Mouse (Mus musculus): Measurements from ENCODE around the gene Osbpl8. TPM values are rescaled to one million over a fixed set of nuclear protein-coding genes. Genes with fewer than 3 reads are reported as not detected.

Gene Osbpl8
- polyA plus RNA-seq, 1 experiment from 2014 or later = 32.8 TPM

DNA sequence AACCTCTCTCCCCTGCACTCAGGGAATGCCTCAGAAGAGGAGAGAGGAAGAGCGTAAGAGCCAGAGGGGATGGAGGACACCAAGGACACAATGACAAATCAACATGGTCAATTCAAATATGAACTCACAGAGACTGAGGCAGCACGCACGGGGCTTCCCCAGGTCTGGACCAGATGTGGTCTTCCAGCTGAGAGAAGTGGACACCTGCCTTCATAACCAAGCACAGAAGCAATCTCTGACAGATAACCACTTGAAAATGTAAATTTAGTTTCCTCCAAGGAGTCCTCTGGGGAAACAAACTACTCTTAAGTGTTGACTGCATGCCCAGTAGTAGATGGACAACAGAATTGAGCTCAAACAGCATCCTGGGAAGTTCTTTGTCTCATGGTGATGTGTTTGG is 9.5 kb upstream of the Osbpl8 start:
- Histone ChIP-seq H3K4me1 (replicated peaks) (peaks cover 2% of the 10 kb centered on the region; the same call in 1 of the 2 replicates), H3K36me3 (no peaks in the 10 kb centered on the region), H3K27me3 (no peaks in the 10 kb centered on the region), H3K9ac (no peak overlapping the region), H3K9me3 (replicated peaks) (no peaks in the 10 kb centered on the region), H3K4me2 (no peak overlapping the region), H3K27ac (no peak overlapping the region), H3K4me3 (no peak overlapping the region)
- 85% methylated on average over 3 of the region's 3 CpGs for WGBS
- ATAC-seq (replicated peaks; ENCODE audit: insufficient number of reproducible peaks, insufficient read depth, low FRiP score, low read depth) = no peak

DNA sequence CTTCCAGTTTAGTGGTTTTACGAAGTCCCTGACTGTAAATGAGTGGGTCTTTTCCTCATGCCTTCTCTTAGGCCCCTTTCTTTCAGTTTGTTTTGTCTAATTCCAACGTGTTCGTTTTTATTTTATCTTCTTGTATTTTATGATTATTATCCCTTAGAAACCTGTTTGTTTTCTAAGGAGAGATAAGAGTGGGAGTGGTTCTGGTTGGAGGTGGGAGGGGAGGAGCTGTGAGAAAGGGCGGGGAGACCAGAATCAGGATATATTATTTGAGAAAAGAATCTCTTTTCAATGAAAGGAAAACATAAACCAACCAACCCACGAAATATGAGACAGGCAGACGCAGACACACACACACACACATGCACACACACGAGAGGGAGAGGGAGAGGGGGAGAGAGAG is 9.0 kb upstream of the Osbpl8 start:
- Histone ChIP-seq H3K4me3 (no peak overlapping the region), H3K9me3 (replicated peaks) (no peaks in the 10 kb centered on the region), H3K4me1 (replicated peaks) (peaks cover 2% of the 10 kb centered on the region; the same call in 1 of the 2 replicates), H3K4me2 (no peak overlapping the region), H3K27me3 (no peaks in the 10 kb centered on the region), H3K36me3 (no peaks in the 10 kb centered on the region), H3K27ac (no peak overlapping the region), H3K9ac (no peak overlapping the region)
- ATAC-seq (replicated peaks; ENCODE audit: insufficient number of reproducible peaks, insufficient read depth, low FRiP score, low read depth) = no peak
- 62% methylated on average over 7 of the region's 7 CpGs for WGBS

DNA sequence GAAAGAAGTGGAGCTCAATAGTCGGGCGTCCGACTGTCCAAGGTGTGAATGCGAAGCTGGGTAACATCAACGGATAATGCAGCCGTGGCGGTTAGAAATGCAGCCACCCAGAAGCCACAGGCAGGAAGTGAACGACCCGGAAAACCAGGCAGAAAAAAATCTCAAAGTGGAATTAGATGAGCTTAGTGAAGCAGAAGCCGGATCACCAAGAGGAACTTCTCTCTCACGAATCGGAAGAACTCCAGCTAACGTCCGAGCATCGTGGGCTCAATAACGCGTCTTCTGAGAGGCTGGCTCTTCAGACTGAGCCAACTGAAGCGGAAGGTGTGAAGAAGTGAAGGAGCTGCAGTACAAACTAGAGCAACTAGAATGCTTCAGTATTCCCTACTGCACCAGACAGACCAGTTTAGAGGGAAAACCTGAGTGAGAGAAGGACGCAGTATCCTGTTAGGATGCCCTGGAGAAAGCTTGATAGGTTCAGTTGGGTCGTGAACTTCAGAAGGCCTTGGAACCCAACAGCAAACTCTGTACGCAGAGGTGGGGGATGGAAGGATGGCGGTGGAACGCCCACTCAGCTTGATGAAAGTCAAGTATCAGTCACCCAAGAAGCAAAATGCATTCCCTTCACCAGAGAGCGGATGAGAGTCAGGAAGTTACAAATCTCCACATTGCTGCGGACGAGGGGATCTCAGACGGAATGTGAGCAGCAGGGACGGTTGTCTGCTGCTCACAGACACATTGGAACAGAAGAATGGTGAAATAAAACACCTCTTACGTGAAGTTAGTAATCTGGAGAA is 8.0 kb upstream of the Osbpl8 start:
- H3K9ac ChIP-seq = no peak overlapping the region
- WGBS = 79% methylated on average over 29 of the region's 29 CpGs
- H3K4me3 ChIP-seq = no peak overlapping the region
- ATAC-seq (replicated peaks; ENCODE audit: insufficient number of reproducible peaks, insufficient read depth, low FRiP score, low read depth) = no peak
- H3K27me3 ChIP-seq = no peaks in the 10 kb centered on the region
- H3K9me3 ChIP-seq (replicated peaks) = no peaks in the 10 kb centered on the region
- H3K36me3 ChIP-seq = no peaks in the 10 kb centered on the region
- peaks cover 2% of the 10 kb centered on the region; the same call in 1 of the 2 replicates for H3K4me1 ChIP-seq (replicated peaks)
- no peak overlapping the region for H3K4me2 ChIP-seq
- peak overlapping the region; percentile 4; the same call in 1 of the 2 replicates for H3K27ac ChIP-seq

DNA sequence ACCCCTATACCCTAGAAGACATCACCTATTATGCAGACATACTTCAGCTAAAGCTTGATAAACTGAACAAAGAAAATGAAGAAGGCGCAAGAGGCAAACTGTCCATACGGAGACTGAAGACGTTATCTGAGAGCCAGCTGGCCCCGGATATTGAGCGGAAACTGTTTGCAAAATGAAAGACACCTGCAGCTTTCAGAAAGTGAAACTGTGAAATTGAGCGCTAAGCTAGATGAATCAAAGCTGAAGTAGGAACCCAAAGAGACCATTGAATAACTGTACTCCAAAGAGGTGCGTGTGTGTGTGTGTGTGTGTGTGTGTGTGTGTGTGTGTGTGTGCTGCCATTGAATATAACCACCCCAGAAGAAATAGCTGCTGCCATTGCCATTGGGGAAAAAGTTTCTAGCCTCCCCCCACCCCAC is 7.3 kb upstream of the Osbpl8 start:
- peak overlapping the region; percentile 4; the same call in 1 of the 2 replicates for H3K27ac ChIP-seq
- ATAC-seq (replicated peaks; ENCODE audit: insufficient number of reproducible peaks, insufficient read depth, low FRiP score, low read depth) = no peak
- H3K36me3 ChIP-seq = no peaks in the 10 kb centered on the region
- H3K4me2 ChIP-seq = no peak overlapping the region
- H3K9ac ChIP-seq = no peak overlapping the region
- no peak overlapping the region for H3K4me3 ChIP-seq
- H3K27me3 ChIP-seq = no peaks in the 10 kb centered on the region
- WGBS = 73% methylated on average over 7 of the region's 7 CpGs
- H3K9me3 ChIP-seq (replicated peaks) = no peaks in the 10 kb centered on the region
- H3K4me1 ChIP-seq (replicated peaks) = peaks cover 2% of the 10 kb centered on the region; the same call in 1 of the 2 replicates

DNA sequence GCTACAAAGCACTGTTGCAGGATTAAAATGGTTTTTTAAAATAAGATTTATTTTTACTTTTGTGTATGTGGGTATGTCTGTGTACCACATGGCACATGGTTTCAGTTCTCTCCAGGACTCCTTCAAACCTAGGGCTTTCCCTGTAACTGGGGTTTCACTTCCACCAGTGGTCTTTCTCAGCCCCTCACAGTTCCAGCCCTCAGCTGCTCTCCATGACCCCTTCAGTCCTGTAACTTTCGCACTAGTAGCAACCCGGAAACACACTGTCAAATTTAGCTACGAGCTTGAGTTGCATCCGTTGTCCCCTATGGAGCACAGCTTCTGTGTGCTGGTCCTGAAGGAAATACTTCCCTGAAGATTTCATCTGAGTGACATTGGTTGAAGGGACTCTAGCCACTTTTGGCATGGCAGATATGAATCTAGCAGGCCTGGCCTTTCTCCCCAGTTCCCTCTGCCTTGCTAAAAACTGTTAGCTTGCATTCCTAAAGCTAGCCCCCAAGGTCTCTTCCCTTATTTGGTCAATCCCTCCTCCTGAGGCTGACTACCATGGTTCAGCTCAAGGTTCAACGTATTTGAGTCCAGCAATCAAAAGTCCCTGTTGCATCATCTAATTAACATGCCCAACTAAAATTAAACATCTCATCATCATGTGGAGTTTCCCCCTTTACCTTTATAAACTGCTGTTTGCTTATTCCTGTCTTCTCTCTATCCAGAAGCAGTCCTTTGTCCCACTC is 4.6 kb upstream of the Osbpl8 start:
- Histone ChIP-seq H3K4me2 (no peak overlapping the region), H3K27ac (no peak overlapping the region), H3K27me3 (no peaks in the 10 kb centered on the region), H3K36me3 (no peaks in the 10 kb centered on the region), H3K4me1 (replicated peaks) (peaks cover 13% of the 10 kb centered on the region), H3K9ac (no peak overlapping the region), H3K4me3 (no peak overlapping the region), H3K9me3 (replicated peaks) (no peaks in the 10 kb centered on the region)
- 69% methylated on average over 5 of the region's 5 CpGs for WGBS
- no peak for ATAC-seq (replicated peaks; ENCODE audit: insufficient number of reproducible peaks, insufficient read depth, low FRiP score, low read depth)

DNA sequence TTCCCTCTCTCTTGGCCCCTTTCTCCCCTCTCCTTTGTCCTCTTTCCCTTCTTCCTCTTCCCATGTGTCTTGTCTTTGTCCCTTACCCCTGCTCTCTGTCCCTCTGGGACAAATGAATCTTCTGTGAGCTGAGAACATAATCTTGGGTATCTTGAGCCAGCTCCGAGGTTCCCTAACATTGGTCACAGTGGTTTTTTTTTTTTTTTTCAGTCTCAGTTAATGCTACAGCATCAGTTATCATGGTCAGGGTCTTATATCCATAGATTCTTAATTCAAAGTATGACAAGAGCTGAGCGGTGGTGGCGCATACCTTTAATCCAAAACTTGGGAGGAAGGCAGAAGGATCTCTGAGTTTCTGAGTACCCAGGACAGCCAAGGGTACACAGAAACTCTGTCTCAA is 4.0 kb upstream of the Osbpl8 start:
- H3K27ac ChIP-seq = no peak overlapping the region
- no peak overlapping the region for H3K4me2 ChIP-seq
- peaks cover 13% of the 10 kb centered on the region for H3K4me1 ChIP-seq (replicated peaks)
- WGBS = 91% methylated on average over 3 of the region's 3 CpGs
- H3K9ac ChIP-seq = no peak overlapping the region
- no peaks in the 10 kb centered on the region for H3K36me3 ChIP-seq
- H3K4me3 ChIP-seq = no peak overlapping the region
- no peaks in the 10 kb centered on the region for H3K9me3 ChIP-seq (replicated peaks)
- H3K27me3 ChIP-seq = no peaks in the 10 kb centered on the region
- no peak for ATAC-seq (replicated peaks; ENCODE audit: insufficient number of reproducible peaks, insufficient read depth, low FRiP score, low read depth)

DNA sequence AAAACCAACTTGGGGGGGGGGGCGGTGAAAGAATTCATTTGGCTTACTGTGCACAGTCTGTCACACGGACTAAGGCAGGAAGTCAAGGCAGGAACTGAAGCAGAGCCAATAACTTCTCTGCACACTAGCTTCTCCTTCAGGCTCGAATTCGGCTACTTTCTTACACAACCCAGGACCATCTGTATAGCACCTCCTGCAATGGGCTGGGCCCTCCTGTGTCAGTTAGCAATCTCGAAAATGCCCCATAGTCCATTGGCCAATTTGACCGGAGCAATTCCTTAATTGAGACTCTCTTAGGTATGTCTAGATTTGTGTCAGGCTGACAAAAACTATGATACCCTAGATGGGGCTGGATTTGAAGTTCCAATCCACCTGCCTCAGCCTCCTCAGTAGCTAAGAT is 3.2 kb upstream of the Osbpl8 start:
- peaks cover 13% of the 10 kb centered on the region for H3K4me1 ChIP-seq (replicated peaks)
- no peak for ATAC-seq (replicated peaks; ENCODE audit: insufficient number of reproducible peaks, insufficient read depth, low FRiP score, low read depth)
- no peaks in the 10 kb centered on the region for H3K9me3 ChIP-seq (replicated peaks)
- no peaks in the 10 kb centered on the region for H3K27me3 ChIP-seq
- no peak overlapping the region for H3K4me3 ChIP-seq
- no peak overlapping the region for H3K27ac ChIP-seq
- no peaks in the 10 kb centered on the region for H3K36me3 ChIP-seq
- 78% methylated on average over 6 of the region's 6 CpGs for WGBS
- no peak overlapping the region for H3K9ac ChIP-seq
- H3K4me2 ChIP-seq = no peak overlapping the region

DNA sequence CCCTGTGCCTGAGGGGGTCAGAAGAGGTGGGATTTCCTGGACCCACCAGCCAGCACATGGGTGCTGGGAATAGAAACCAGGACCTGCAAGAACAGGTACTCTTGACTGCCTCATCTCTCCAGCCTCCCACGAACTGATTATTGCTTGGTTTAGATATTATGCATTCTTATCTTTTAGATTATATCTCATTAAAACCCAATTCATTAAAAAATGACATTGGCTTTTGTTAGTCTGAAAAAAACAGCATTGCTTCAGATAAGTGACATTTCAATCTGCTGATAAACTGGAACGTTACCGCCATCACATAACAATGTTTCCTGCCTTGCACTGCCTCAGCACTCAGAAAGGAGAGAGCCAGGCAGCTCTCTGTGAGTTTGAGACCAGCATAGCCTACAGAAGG is 1.5 kb upstream of the Osbpl8 start:
- 42% methylated on average over 3 of the region's 3 CpGs for WGBS
- Histone ChIP-seq H3K4me2 (no peak overlapping the region), H3K4me3 (no peak overlapping the region), H3K9me3 (replicated peaks) (no peaks in the 10 kb centered on the region), H3K36me3 (no peaks in the 10 kb centered on the region), H3K4me1 (replicated peaks) (peaks cover 16% of the 10 kb centered on the region), H3K27me3 (no peaks in the 10 kb centered on the region), H3K27ac (peak overlapping the region; percentile 96), H3K9ac (no peak overlapping the region)
- no peak for ATAC-seq (replicated peaks; ENCODE audit: insufficient number of reproducible peaks, insufficient read depth, low FRiP score, low read depth)

DNA sequence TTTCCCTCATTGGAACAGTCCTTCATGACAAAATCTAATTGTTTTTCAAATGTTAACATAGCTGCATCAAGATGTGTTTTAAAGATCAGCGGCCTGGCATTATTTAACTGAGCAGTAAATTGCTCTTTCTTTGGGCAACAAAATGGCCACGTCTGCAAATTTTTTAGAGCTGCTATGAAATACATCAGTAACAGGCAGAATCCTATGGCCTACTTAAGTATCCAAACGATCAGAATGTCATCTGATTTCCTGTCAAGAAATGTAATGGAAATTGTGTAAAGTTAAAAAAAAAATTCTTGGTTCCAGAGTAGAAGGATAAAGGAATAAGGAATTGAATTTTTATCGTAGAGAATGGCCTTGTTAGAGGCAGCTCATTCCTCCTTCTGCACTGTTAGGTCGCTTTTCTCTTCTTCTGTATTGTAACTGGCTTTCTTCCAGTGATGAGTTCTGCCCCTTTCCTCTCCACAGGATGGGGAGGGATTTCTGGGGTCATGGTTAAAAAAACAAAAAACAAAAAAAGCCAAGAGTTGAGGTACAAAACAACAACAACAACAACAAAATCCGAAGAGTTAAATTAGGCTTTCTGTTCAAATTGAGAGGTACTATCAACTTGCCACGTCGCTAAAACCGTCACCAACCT is 831 bp upstream of the Osbpl8 start:
- Histone ChIP-seq H3K4me2 (peak overlapping the region; percentile 69), H3K27ac (peak overlapping the region; percentile 96), H3K9me3 (replicated peaks) (no peaks in the 10 kb centered on the region), H3K4me3 (peak overlapping the region; percentile 94), H3K4me1 (replicated peaks) (peaks cover 20% of the 10 kb centered on the region), H3K36me3 (no peaks in the 10 kb centered on the region), H3K27me3 (no peaks in the 10 kb centered on the region), H3K9ac (peak overlapping the region; percentile 52; the same call in 1 of the 2 replicates)
- no peak for ATAC-seq (replicated peaks; ENCODE audit: insufficient number of reproducible peaks, insufficient read depth, low FRiP score, low read depth)
- WGBS = 26% methylated on average over 9 of the region's 9 CpGs

DNA sequence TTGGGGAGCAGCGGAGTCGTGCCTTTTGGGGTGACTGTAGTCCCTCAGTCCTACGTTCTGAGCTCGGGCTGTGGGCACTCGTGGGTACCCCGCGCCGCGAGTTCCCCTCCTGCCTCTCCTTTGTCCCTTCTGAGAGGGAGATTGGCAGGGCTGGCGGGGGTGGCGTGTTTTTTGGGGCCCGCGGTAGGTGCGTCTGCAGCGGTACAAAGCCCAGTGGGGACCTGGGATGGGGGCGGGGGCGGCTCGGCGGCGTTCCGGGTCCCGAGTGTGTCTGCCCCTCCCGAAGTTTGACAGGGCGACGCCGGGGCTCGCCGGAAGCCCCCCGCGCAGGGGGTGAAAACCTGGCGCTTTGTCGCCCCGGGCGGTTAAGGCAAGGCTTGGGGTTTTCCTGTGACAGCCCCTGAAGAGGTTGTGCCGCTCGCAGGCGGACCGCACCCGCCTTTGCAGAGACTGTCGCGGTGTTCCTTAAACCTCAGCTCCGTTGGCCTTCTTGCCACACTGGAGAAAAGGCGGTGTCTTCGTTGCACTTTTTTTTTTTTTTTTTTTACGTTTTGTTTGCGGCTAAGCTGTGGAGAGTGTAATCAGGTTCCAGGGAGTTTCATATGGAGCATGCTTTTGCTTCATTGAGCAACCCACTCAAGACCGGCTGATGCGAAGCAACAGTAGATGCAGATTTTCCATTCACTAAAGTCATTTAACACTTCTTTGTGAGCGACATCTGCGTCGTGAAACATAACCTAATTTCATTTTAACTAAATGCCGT is 848 bp downstream of the Osbpl8 start:
- H3K27me3 ChIP-seq = no peaks in the 10 kb centered on the region
- peak overlapping the region; percentile 58 for H3K4me2 ChIP-seq
- WGBS = under 1% methylated on average over 52 of the region's 52 CpGs
- peaks cover 30% of the 10 kb centered on the region for H3K4me1 ChIP-seq (replicated peaks)
- H3K27ac ChIP-seq = peak overlapping the region; percentile 96
- ATAC-seq (replicated peaks; ENCODE audit: insufficient number of reproducible peaks, insufficient read depth, low FRiP score, low read depth) = peak; percentile 7
- no peaks in the 10 kb centered on the region for H3K9me3 ChIP-seq (replicated peaks)
- no peaks in the 10 kb centered on the region for H3K36me3 ChIP-seq
- H3K4me3 ChIP-seq = peak overlapping the region; percentile 94
- H3K9ac ChIP-seq = peak overlapping the region; percentile 97

Data from heart, embryonic 15.5 days (tissue).